Mouse (Mus musculus): Measurements from ENCODE around the gene Rpl37a. TPM values are rescaled to one million over a fixed set of nuclear protein-coding genes. Genes with fewer than 3 reads are reported as not detected.
A peak's percentile ranks its signal among the peaks of the same experiment; 100 is the strongest.

Rpl37a gene
- 1,402 and 1,403 TPM in 2 replicates for polyA plus RNA-seq (2016; fragmentation: Nextera tagmentation; extraction: Ambion mirVana)

DNA sequence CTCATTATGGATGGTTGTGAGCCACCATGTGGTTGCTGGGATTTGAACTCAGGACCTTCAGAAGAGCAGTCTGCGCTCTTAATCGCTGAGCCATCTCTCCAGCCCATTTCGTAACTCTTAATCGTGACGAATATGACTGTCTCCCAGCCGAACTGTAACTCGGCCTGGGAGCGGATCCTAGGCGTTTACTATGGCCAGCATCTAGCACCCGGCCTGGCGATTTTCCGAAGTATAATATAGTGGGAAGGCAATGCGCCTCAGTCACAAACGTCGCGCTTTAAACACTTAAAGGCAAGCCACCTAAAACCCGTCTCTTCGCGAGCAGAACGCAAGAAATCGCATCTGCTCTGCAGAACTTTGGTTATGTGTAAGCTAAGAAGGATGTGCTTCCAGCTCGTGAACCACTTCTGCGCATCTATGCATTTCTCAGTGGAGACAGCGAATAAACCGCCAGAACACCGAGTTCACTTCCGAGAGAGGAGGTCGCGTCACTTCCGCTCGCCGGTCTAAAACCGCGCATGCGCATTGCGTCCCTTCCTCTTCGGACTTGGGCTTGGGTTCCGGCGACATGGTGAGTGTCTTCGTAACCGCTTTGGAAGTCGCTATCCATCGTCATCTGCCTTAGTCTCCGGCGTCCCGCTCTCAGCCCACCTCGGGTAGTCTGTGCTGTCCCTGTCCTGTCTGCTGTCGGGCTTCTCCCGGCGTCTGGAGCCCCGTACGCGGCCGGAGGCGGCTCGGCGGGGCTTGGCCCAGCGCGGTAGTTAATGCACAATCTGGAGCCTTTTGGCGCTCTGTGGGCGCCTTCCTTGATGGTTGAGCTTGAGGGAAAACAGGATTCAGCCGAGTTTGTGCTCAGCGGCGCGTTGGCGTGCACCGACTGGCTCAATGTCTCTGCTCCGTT is at the start of gene Rpl37a:
Gene Rpl37a, plus strand, starts transcription at position 538 of the 901 bp plus-strand sequence.
- H3K4me3 ChIP-seq, result peak within 1 kb of the TSS; percentile 77
- H3K27ac ChIP-seq, result peak within 1 kb of the TSS; percentile 94
- peaks cover 20% of the 10 kb centered on the region for H3K4me1 ChIP-seq
- H3K27me3 ChIP-seq (ENCODE audit: poor library complexity, severe bottlenecking), result no peaks in the 10 kb centered on the region
- peaks cover 40% of the 10 kb centered on the region for H3K36me3 ChIP-seq (replicated peaks)
- DNase-seq (ENCODE audit: extremely low spot score, low spot score), result peak; percentile 95
- H3K9me3 ChIP-seq, result no peaks in the 10 kb centered on the region
- 2% methylated on average over 68 of the region's 68 CpGs for WGBS

DNA sequence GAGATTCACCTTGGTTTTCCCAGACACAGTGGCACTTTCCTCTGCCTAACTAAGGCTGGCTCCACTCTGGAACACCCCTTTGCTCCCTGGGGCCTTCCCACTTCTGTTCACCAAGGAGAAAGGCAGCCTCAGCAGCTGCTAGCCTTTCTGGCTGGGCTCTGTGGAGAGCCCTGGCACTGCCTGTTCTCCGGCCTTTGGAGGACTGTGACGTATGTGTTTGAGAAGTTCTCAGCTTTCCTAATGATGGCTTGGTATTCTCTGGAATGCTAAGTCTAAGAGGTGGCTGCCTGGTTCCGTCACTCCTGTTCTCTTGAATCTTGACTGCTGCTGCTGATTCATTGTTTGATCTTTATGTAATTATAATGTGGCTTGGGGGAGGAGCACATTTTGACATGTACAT is 38.0 kb upstream of the Rpl37a start:
- no peaks in the 10 kb centered on the region for H3K27me3 ChIP-seq (ENCODE audit: poor library complexity, severe bottlenecking)
- H3K4me1 ChIP-seq, result no peaks in the 10 kb centered on the region
- WGBS, result 51% methylated on average over 3 of the region's 3 CpGs
- H3K27ac ChIP-seq, result no peak overlapping the region
- no peaks in the 10 kb centered on the region for H3K9me3 ChIP-seq
- no peak overlapping the region for H3K4me3 ChIP-seq
- DNase-seq (ENCODE audit: extremely low spot score, low spot score), result no peak
- no peaks in the 10 kb centered on the region for H3K36me3 ChIP-seq (replicated peaks)

GRCm38 (mm10) chr1:72696256-72696655 is 14.8 kb upstream of the Rpl37a start:
- Histone ChIP-seq H3K27ac (no peak overlapping the region), H3K4me3 (no peak overlapping the region), H3K9me3 (no peaks in the 10 kb centered on the region), H3K36me3 (replicated peaks) (no peaks in the 10 kb centered on the region), H3K4me1 (no peaks in the 10 kb centered on the region), H3K27me3 (ENCODE audit: poor library complexity, severe bottlenecking) (no peaks in the 10 kb centered on the region)
- WGBS, result 53% methylated on average over 3 of the region's 3 CpGs
- DNase-seq (ENCODE audit: extremely low spot score, low spot score), result no peak

GRCm38 (mm10) chr1:72698651-72699050 is 12.4 kb upstream of the Rpl37a start:
- H3K4me1 ChIP-seq, result no peaks in the 10 kb centered on the region
- H3K4me3 ChIP-seq, result no peak overlapping the region
- H3K27me3 ChIP-seq (ENCODE audit: poor library complexity, severe bottlenecking), result no peaks in the 10 kb centered on the region
- H3K27ac ChIP-seq, result no peak overlapping the region
- DNase-seq (ENCODE audit: extremely low spot score, low spot score), result no peak
- 91% methylated on average over 4 of the region's 4 CpGs for WGBS
- H3K9me3 ChIP-seq, result no peaks in the 10 kb centered on the region
- H3K36me3 ChIP-seq (replicated peaks), result no peaks in the 10 kb centered on the region

GRCm38 (mm10) chr1:72700479-72700878 is 10.6 kb upstream of the Rpl37a start, which contains the start of gene Ankar:
Ankar (minus strand) TSS chr1:72700579.
- Histone ChIP-seq H3K4me1 (no peaks in the 10 kb centered on the region), H3K36me3 (replicated peaks) (no peaks in the 10 kb centered on the region), H3K9me3 (no peaks in the 10 kb centered on the region), H3K27ac (no peak within 1 kb of the TSS), H3K4me3 (no peak within 1 kb of the TSS), H3K27me3 (ENCODE audit: poor library complexity, severe bottlenecking) (no peaks in the 10 kb centered on the region)
- DNase-seq (ENCODE audit: extremely low spot score, low spot score), result no peak
- 83% methylated on average over 11 of the region's 11 CpGs for WGBS

DNA sequence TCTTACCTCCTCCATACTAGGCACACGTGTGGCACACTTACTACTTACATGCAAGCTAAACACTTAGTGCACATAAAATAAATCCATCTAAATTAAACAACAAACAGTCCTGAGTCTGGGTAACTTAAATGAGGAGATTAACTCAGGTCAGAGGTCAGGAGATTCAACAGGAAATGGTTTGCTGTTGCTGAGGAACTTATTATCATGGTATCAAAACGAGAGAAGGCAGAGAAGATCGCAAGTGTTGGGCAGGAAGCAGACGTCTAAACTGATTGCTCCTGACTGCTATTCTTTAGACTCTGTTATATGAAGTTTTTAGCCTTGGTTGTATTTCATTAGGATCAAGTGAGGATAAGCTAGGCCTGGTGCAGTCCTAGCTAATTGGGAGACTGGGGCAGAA is 3.6 kb upstream of the Rpl37a start:
- Histone ChIP-seq H3K9me3 (no peaks in the 10 kb centered on the region), H3K27ac (no peak overlapping the region), H3K27me3 (ENCODE audit: poor library complexity, severe bottlenecking) (no peaks in the 10 kb centered on the region), H3K4me1 (peaks cover 6% of the 10 kb centered on the region), H3K4me3 (no peak overlapping the region), H3K36me3 (replicated peaks) (peaks cover 5% of the 10 kb centered on the region)
- no peak for DNase-seq (ENCODE audit: extremely low spot score, low spot score)
- 79% methylated on average over 4 of the region's 4 CpGs for WGBS

GRCm38 (mm10) chr1:72711684-72712083 is 594 bp downstream of the Rpl37a start:
- Histone ChIP-seq H3K27me3 (ENCODE audit: poor library complexity, severe bottlenecking) (no peaks in the 10 kb centered on the region), H3K36me3 (replicated peaks) (peaks cover 46% of the 10 kb centered on the region), H3K4me3 (peak overlapping the region; percentile 77), H3K4me1 (peaks cover 20% of the 10 kb centered on the region), H3K27ac (peak overlapping the region; percentile 94), H3K9me3 (no peaks in the 10 kb centered on the region)
- WGBS, result under 1% methylated on average over 17 of the region's 17 CpGs
- no peak for DNase-seq (ENCODE audit: extremely low spot score, low spot score)

GRCm38 (mm10) chr1:72714547-72714946 is 3.5 kb downstream of the Rpl37a start:
- WGBS, result 72% methylated on average over 4 of the region's 4 CpGs
- DNase-seq (ENCODE audit: extremely low spot score, low spot score), result no peak

DNA sequence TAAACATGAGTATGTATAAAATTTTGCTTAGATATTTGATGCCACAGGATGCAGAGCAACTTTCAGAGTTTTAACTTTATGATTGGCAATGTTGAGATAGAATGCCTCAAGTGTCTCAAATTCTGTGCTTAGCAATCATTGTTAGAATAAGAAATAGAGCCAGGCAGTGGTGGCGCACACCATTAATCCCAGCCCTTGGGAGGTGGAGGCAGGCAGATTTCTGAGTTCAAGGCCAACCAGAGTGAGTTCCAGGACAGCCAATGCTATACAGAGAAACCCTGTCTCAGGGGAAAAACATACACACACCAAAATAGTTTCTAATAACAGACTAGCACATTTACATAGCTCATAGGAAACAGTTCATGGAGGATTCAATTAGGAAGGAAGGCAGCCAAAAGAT is 4.0 kb downstream of the Rpl37a start:
- H3K4me3 ChIP-seq, result no peak overlapping the region
- DNase-seq (ENCODE audit: extremely low spot score, low spot score), result no peak
- 100% methylated on average over 1 of the region's 1 CpGs for WGBS
- peaks cover 49% of the 10 kb centered on the region for H3K36me3 ChIP-seq (replicated peaks)
- no peaks in the 10 kb centered on the region for H3K9me3 ChIP-seq
- no peaks in the 10 kb centered on the region for H3K27me3 ChIP-seq (ENCODE audit: poor library complexity, severe bottlenecking)
- no peak overlapping the region for H3K27ac ChIP-seq
- peaks cover 29% of the 10 kb centered on the region for H3K4me1 ChIP-seq

More at GRCm38 (mm10) chr1:72714547-72714946, 3.5 kb downstream of the Rpl37a start:
- Histone ChIP-seq H3K36me3 (replicated peaks) (peaks cover 46% of the 10 kb centered on the region), H3K27ac (no peak overlapping the region), H3K27me3 (ENCODE audit: poor library complexity, severe bottlenecking) (no peaks in the 10 kb centered on the region), H3K4me1 (peaks cover 28% of the 10 kb centered on the region), H3K9me3 (no peaks in the 10 kb centered on the region), H3K4me3 (no peak overlapping the region)

GRCm38 (mm10) chr1:72715593-72716361 is 4.7 kb downstream of the Rpl37a start:
- Histone ChIP-seq H3K27ac (no peak overlapping the region), H3K36me3 (replicated peaks) (peaks cover 54% of the 10 kb centered on the region), H3K4me1 (peaks cover 37% of the 10 kb centered on the region), H3K27me3 (ENCODE audit: poor library complexity, severe bottlenecking) (no peaks in the 10 kb centered on the region), H3K4me3 (no peak overlapping the region), H3K9me3 (no peaks in the 10 kb centered on the region)
- no peak for DNase-seq (ENCODE audit: extremely low spot score, low spot score)
- 78% methylated on average over 3 of the region's 3 CpGs for WGBS

DNA sequence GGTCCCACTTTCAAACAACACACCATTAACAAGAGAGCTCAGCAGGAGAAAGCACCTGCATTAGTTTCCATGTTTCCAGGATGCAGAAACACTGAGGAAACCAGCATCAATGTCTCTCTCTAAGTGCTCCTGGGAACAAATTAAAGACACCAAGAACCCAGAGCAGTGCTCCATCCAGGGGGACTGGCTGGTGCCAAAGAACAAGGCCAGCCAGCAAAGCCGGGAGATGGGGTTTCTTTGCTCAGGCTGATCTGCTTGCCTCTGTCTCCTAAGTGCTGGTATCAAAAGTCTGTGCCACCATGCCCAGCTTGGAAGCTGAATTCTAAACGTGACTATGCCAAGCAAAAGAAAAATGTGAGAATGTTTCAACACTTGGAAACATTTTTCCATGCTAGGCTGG is 5.3 kb downstream of the Rpl37a start:
- no peak overlapping the region for H3K27ac ChIP-seq
- H3K36me3 ChIP-seq (replicated peaks), result peaks cover 58% of the 10 kb centered on the region
- H3K4me3 ChIP-seq, result no peak overlapping the region
- H3K4me1 ChIP-seq, result peaks cover 42% of the 10 kb centered on the region
- 60% methylated on average over 2 of the region's 2 CpGs for WGBS
- H3K9me3 ChIP-seq, result no peaks in the 10 kb centered on the region
- DNase-seq (ENCODE audit: extremely low spot score, low spot score), result no peak
- H3K27me3 ChIP-seq (ENCODE audit: poor library complexity, severe bottlenecking), result no peaks in the 10 kb centered on the region

GRCm38 (mm10) chr1:72716926-72717325 is 5.8 kb downstream of the Rpl37a start:
- 18% methylated on average over 5 of the region's 5 CpGs for WGBS
- Histone ChIP-seq H3K4me1 (peaks cover 41% of the 10 kb centered on the region), H3K36me3 (replicated peaks) (peaks cover 63% of the 10 kb centered on the region), H3K4me3 (no peak overlapping the region), H3K9me3 (no peaks in the 10 kb centered on the region), H3K27me3 (ENCODE audit: poor library complexity, severe bottlenecking) (no peaks in the 10 kb centered on the region), H3K27ac (no peak overlapping the region)
- DNase-seq (ENCODE audit: extremely low spot score, low spot score), result peak; percentile 82

- Histone ChIP-seq H3K4me3 (no peak overlapping the region), H3K27ac (no peak overlapping the region), H3K27me3 (ENCODE audit: poor library complexity, severe bottlenecking) (no peaks in the 10 kb centered on the region), H3K9me3 (no peaks in the 10 kb centered on the region), H3K4me1 (peaks cover 40% of the 10 kb centered on the region), H3K36me3 (replicated peaks) (peaks cover 60% of the 10 kb centered on the region)
- WGBS, result 89% methylated on average over 7 of the region's 7 CpGs
- DNase-seq (ENCODE audit: extremely low spot score, low spot score), result no peak
These were observed 6.5 kb downstream of the Rpl37a start for GRCm38 (mm10) chr1:72717540-72717939.

Measured in forebrain, embryonic 10.5 days (tissue).